Mouse (Mus musculus): ENCODE measurements around the gene Pbx4.

Gene Pbx4

DNA sequence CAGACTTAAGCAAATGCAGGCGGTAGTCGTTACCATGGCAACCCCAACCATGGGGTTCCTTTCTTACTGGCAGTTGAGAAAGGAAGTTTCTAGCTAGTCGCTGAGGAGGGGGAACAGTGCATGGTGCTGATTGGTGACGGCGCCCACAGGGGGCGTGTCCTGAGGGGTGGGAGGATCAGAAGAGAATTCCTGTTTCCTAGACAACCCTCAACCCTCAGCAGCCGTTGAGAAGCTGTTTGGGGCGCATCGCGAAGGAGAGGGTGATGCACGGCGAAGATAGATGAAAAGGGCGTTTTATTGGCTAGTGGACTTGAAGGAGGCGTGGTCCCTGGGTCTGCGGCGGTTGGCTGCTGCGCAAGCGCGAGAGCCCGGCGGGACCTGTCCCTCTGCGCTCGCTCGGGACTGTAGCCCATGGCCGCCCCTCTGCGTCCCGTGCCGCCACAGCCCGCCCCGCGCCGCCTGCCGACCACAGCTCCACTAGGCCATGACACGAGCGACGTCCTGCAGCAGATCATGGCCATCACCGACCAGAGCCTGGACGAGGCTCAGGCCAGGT lies at the start of gene Pbx4:
Pbx4 (plus strand) TSS at position 194 of the 556 bp plus-strand sequence.
- in situ Hi-C loops (cut with MboI, MseI) = no loop called here

DNA sequence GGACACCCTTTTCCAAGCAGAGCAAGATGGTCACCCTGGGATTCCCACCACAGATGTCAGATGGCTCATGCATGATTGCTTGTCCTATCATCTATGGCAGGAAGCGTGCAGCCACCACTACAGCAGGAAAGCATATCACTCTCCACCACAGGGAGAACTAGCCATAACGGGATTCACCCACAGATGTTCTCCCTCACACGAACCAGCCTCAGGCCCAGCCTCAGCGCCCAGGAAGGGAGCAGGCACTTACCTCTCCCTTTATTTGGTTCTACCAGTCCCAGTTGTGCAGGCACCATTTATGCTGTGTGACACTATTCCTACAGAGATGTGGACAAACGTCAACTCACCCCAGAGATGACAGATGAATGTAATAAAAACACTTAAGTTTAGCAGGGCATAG lies 43.2 kb upstream of the Pbx4 start:
- in situ Hi-C loops (cut with MboI, MseI) = no loop called here

GRCm38 (mm10) chr8:69789731-69790130 lies 42.6 kb upstream of the Pbx4 start:
- in situ Hi-C loops (cut with MboI, MseI) = no loop called here

DNA sequence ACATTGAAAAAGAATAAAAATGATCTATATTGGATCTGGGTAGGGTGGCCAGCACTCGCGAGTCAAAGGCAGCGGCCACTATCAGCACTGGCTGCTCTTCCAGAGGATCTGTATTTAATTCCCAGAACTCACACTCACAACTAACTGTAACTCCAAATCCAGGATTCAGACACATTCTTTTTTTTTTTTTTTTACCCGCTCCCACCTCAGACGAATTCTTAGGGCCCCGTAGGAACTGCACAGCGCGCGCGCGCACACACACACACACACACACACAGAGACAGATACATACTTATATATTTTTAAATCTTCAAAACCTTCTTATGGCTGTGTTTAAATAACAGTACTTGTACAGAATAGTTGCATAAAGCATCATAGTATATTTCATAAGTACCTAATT lies 41.9 kb upstream of the Pbx4 start:
- in situ Hi-C loops (cut with MboI, MseI) = no loop called here

- in situ Hi-C loops (cut with MboI, MseI) = no loop called here
Measured at GRCm38 (mm10) chr8:69790773-69791367, 41.4 kb upstream of the Pbx4 start, which contains the start of the genes Atp13a1 and Zfp866. Gene Atp13a1, plus strand, starts transcription at chr8:69791163. Gene Zfp866, minus strand, starts transcription at chr8:69791178.

GRCm38 (mm10) chr8:69791415-69792068 lies 40.7 kb upstream of the Pbx4 start:
- in situ Hi-C loops (cut with MboI, MseI) = no loop called here

- in situ Hi-C loops (cut with MboI, MseI) = no loop called here
Measured at GRCm38 (mm10) chr8:69793666-69794065, 38.6 kb upstream of the Pbx4 start.

GRCm38 (mm10) chr8:69794096-69794495 lies 38.2 kb upstream of the Pbx4 start:
- in situ Hi-C loops (cut with MboI, MseI) = no loop called here

DNA sequence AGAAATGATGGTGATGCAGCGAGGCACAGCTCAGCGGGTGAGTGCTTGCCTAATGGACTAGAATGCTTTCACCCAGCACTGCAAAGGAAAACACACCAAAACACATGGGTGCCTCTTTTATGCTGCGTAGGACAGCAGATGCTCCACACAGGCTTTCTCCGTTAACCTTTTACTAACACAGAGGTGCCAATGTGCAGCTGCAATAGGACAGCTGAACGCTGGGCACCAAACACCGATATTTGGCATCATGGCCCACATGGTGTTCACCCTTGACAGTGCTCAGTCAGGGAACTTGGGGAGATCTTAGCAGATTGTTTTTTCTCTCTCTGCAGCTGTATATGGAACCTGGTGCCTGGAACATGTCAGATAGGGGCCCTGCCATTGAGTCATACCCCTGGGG lies 37.4 kb upstream of the Pbx4 start:
- in situ Hi-C loops (cut with MboI, MseI) = no loop called here

GRCm38 (mm10) chr8:69796721-69797345 lies 35.5 kb upstream of the Pbx4 start:
- in situ Hi-C loops (cut with MboI, MseI) = no loop called here

- in situ Hi-C loops (cut with MboI, MseI) = no loop called here
Measured at GRCm38 (mm10) chr8:69797661-69798060, 34.6 kb upstream of the Pbx4 start.

GRCm38 (mm10) chr8:69799261-69799660 lies 33.0 kb upstream of the Pbx4 start:
- in situ Hi-C loops (cut with MboI, MseI) = no loop called here

DNA sequence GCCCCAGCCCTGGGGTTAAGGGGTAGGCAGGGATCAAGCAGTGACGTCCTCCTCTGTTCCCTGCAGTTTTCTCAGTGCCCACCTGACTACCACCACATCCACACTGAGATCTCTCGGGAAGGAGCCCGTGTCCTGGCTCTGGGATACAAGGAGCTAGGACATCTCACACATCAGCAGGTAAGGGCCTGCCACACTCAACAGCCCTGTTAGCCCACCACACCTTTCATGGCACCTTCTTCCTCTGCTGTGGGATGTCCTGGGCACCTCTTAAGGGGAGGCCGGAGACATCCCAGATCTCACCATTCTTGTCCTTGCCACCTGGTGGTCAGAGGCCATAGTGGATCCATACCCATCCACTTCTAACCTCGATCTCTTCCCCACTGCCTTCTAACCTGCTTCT lies 32.3 kb upstream of the Pbx4 start:
- in situ Hi-C loops (cut with MboI, MseI) = no loop called here

GRCm38 (mm10) chr8:69801796-69802195 lies 30.5 kb upstream of the Pbx4 start:
- in situ Hi-C loops (cut with MboI, MseI) = no loop called here

- in situ Hi-C loops (cut with MboI, MseI) = no loop called here
Measured at GRCm38 (mm10) chr8:69802216-69802615, 30.1 kb upstream of the Pbx4 start.

- in situ Hi-C loops (cut with MboI, MseI) = no loop called here
Measured at GRCm38 (mm10) chr8:69803366-69803765, 28.9 kb upstream of the Pbx4 start.

GRCm38 (mm10) chr8:69804537-69804936 lies 27.8 kb upstream of the Pbx4 start:
- in situ Hi-C loops (cut with MboI, MseI) = no loop called here

DNA sequence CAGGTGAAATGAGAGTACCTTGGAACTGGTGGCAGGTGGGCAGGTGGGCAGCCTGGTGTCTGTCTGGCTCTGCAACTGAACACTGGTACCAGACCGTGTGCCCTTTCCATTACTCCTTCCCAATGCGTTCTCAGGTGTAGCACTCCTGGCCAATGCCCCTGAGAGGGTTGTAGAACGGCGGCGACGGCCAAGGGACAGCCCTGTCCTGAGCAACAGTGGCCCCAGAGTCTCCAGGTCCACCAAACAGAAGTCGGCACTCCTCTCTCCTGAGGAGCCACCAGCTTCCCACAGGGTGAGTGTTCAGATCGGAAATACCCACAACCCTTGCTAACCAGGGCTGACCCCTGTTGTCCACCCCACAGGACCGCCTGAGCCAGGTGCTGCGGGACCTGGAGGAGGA lies 27.2 kb upstream of the Pbx4 start:
- in situ Hi-C loops (cut with MboI, MseI) = no loop called here

- in situ Hi-C loops (cut with MboI, MseI) = no loop called here
Measured at GRCm38 (mm10) chr8:69805491-69805890, 26.8 kb upstream of the Pbx4 start.

DNA sequence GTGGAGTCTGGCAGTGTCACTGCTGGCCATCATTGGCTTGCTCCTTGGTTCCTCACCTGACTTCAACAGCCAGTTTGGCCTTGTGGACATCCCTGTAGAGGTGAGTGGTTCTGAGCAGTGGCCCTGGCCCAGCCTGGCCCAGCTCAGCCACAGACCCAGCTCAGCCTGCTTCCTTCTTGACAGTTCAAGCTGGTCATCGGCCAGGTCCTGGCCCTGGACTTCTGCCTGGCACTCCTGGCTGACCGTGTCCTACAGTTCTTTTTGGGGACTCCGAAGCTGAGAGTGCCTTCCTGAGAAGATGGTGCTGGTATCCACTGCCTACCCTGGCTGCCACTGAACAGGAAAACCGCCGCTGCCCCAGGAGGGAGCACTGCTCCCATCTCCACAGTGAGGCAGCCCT lies 25.1 kb upstream of the Pbx4 start:
- in situ Hi-C loops (cut with MboI, MseI) = no loop called here

- in situ Hi-C loops (cut with MboI, MseI) = no loop called here
Measured at GRCm38 (mm10) chr8:69808094-69808863, 24.0 kb upstream of the Pbx4 start, which contains the start of gene Gmip. Gene Gmip, plus strand, starts transcription at chr8:69808679.

DNA sequence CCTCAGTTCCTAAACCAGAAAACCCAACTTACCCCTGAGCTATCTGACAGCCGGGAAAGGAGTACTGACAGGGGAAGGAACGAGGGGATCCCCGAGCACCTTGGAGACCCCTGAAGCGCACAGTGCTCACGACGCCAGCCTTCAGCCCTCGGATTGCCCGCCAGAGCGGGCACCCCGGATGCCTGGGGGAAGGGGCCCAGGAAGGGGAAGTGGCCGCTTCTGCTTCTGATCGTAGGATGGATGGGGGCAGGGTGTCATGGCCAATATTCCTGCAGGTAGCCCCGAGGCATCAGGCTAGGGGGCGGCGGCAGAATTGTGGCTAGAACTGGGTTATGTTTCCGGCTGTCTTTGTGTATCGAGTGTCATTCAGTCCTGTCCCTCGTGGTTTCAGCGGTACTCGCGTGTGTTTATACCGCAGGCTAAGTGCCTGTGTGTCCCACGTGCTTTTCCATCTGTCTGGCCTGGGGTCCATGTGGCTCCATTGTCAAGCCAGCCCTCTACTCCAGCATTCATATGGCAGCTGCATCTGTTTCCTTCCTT lies 23.4 kb upstream of the Pbx4 start:
- in situ Hi-C loops (cut with MboI, MseI) = no loop called here

All from T-helper 17 cell (primary cell).